Mouse (Mus musculus) MEL (cell line): Measurements from ENCODE around the gene Uaca. TPM values are rescaled to one million over a fixed set of nuclear protein-coding genes. Genes with fewer than 3 reads are reported as not detected.

Source experiments
- DNase-seq: peaks from one replicate; pipeline ENCODE4 v3.0.0; 2011; ENCODE audit warnings: low read depth, low spot score
- H3K27ac ChIP-seq: 2 replicates; pipeline ENCODE4 v1.5.1; 2012; ENCODE audit warnings: low read depth, mild to moderate bottlenecking, control low read depth, low read length, moderate library complexity; ENCODE audit not compliant: control insufficient read depth
- H3K27me3 ChIP-seq, 2 experiments: fragments of 150-350 bp in 1 of 2; sonication (generic) in 1 of 2; 2 replicates each; pipeline ENCODE4 v1.6.1; 2012; ENCODE audit warnings: low read length in 2 of 2, mild to moderate bottlenecking in 2 of 2, improper control_type of control experiment in 1 of 2, moderate library complexity in 1 of 2; ENCODE audit not compliant: insufficient read depth in 2 of 2, control insufficient read depth in 1 of 2
- H3K36me3 ChIP-seq, 2 experiments: 2 replicates each; pipeline ENCODE4 v1.6.1; 2012 to 2014; ENCODE audit warnings: low read length in 2 of 2, improper control_type of control experiment in 1 of 2, inconsistent platforms in 1 of 2, mild to moderate bottlenecking in 1 of 2; ENCODE audit not compliant: insufficient read depth in 2 of 2, control insufficient read depth in 1 of 2
- H3K4me1 ChIP-seq, 2 experiments: fragments of 150-350 bp in 1 of 2; sonication (generic) in 1 of 2; 2 replicates each; pipeline ENCODE4 v1.6.1; 2012; ENCODE audit warnings: low read length in 2 of 2, improper control_type of control experiment in 1 of 2, mild to moderate bottlenecking in 1 of 2; ENCODE audit not compliant: insufficient read depth in 2 of 2, control insufficient read depth in 1 of 2
- H3K4me3 ChIP-seq, 2 experiments: fragments of 150-350 bp in 1 of 2; sonication (generic) in 1 of 2; 2 replicates each; pipeline ENCODE4 v1.5.1; 2012; ENCODE audit warnings: low read depth in 2 of 2, low read length in 2 of 2, mild to moderate bottlenecking in 2 of 2, moderate library complexity in 2 of 2, control low read depth in 1 of 2, improper control_type of control experiment in 1 of 2; ENCODE audit not compliant: control insufficient read depth in 1 of 2, insufficient read depth in 1 of 2
- H3K79me2 ChIP-seq: 2 replicates; pipeline ENCODE4 v1.6.1; 2012; ENCODE audit warnings: mild to moderate bottlenecking, low read length, moderate library complexity; ENCODE audit not compliant: control insufficient read depth, poor library complexity, insufficient read depth
- H3K9ac ChIP-seq: 2 replicates; pipeline ENCODE4 v1.6.1; 2012; ENCODE audit warnings: low read depth, mild to moderate bottlenecking, control low read depth, low read length, moderate library complexity; ENCODE audit not compliant: control insufficient read depth, poor library complexity, severe bottlenecking
- H3K9me3 ChIP-seq: fragments of 150-350 bp; sonication (generic); replicated peaks from 2 replicates; pipeline ENCODE4 v1.6.1; 2012; ENCODE audit warnings: mild to moderate bottlenecking, low read length, improper control_type of control experiment, moderate library complexity; ENCODE audit not compliant: insufficient read depth
- CHD1 ChIP-seq: IDR thresholded peaks from 2 replicates; pipeline ENCODE4 v1.6.1; 2012; ENCODE audit warnings: low read depth, mild to moderate bottlenecking, inconsistent platforms, low read length, improper control_type of control experiment
- CHD2 ChIP-seq: IDR thresholded peaks from 2 replicates; pipeline ENCODE4 v1.6.1; 2011; ENCODE audit warnings: low read length, improper control_type of control experiment
- CTCF ChIP-seq, 3 experiments: IDR thresholded peaks in 2 of 3; conservative IDR thresholded peaks in 1 of 3; 2 replicates each; pipeline ENCODE4 v1.5.1; 2011 to 2012; ENCODE audit warnings: low read length in 3 of 3, low read depth in 2 of 3, mild to moderate bottlenecking in 2 of 3, improper control_type of control experiment in 1 of 3, inconsistent platforms in 1 of 3, mixed read lengths in 1 of 3, moderate library complexity in 1 of 3; ENCODE audit not compliant: control insufficient read depth in 1 of 3, insufficient read depth in 1 of 3, poor library complexity in 1 of 3, severe bottlenecking in 1 of 3
- E2F4 ChIP-seq: IDR thresholded peaks from 2 replicates; pipeline ENCODE4 v1.6.1; 2011; ENCODE audit warnings: low read depth, low read length, improper control_type of control experiment, borderline replicate concordance
- ELF1 ChIP-seq: IDR thresholded peaks from 2 replicates; pipeline ENCODE4 v1.6.1; 2014; ENCODE audit warnings: low read depth, mild to moderate bottlenecking, inconsistent platforms, low read length, improper control_type of control experiment, moderate library complexity
- EP300 ChIP-seq, 2 experiments: IDR thresholded peaks; 2 replicates each; pipeline ENCODE4 v1.6.1; 2011; ENCODE audit warnings: improper control_type of control experiment in 2 of 2, low read length in 2 of 2, low read depth in 1 of 2, mild to moderate bottlenecking in 1 of 2
- ETS1 ChIP-seq: IDR thresholded peaks from 2 replicates; pipeline ENCODE4 v1.6.1; 2012; ENCODE audit warnings: low read depth, mild to moderate bottlenecking, inconsistent platforms, low read length, improper control_type of control experiment, moderate library complexity
- GABPA ChIP-seq: IDR thresholded peaks from 2 replicates; pipeline ENCODE4 v1.6.1; 2012; ENCODE audit warnings: low read depth, mild to moderate bottlenecking, inconsistent platforms, low read length, improper control_type of control experiment, moderate library complexity
- GATA1 ChIP-seq: IDR thresholded peaks from 2 replicates; pipeline ENCODE4 v1.6.1; 2011; ENCODE audit warnings: low read depth, low read length, improper control_type of control experiment
- HCFC1 ChIP-seq: IDR thresholded peaks from 2 replicates; pipeline ENCODE4 v1.6.1; 2012; ENCODE audit warnings: low read depth, mild to moderate bottlenecking, inconsistent platforms, low read length, improper control_type of control experiment, moderate library complexity
- KAT2A ChIP-seq: conservative IDR thresholded peaks from 2 replicates; pipeline ENCODE4 v1.6.1; 2012; ENCODE audit warnings: low read depth, low read length, improper control_type of control experiment, inconsistent platforms
- MAX ChIP-seq: IDR thresholded peaks from 2 replicates; pipeline ENCODE4 v1.6.1; 2011; ENCODE audit warnings: low read length, improper control_type of control experiment
- MEF2A ChIP-seq: IDR thresholded peaks from 2 replicates; pipeline ENCODE4 v1.6.1; 2014; ENCODE audit warnings: low read depth, mild to moderate bottlenecking, inconsistent platforms, low read length, improper control_type of control experiment; ENCODE audit not compliant: poor library complexity, insufficient replicate concordance, severe bottlenecking; ENCODE audit errors: extremely low read depth
- MXI1 ChIP-seq: IDR thresholded peaks from 2 replicates; pipeline ENCODE4 v1.6.1; 2011; ENCODE audit warnings: mild to moderate bottlenecking, low read depth, low read length, improper control_type of control experiment
- RAD21 ChIP-seq: IDR thresholded peaks from 2 replicates; pipeline ENCODE4 v1.6.1; 2011; ENCODE audit warnings: mild to moderate bottlenecking, low read depth, low read length, improper control_type of control experiment
- RCOR1 ChIP-seq: IDR thresholded peaks from 2 replicates; pipeline ENCODE4 v1.6.1; 2012; ENCODE audit warnings: low read depth, mild to moderate bottlenecking, inconsistent platforms, low read length, improper control_type of control experiment
- SIN3A ChIP-seq: IDR thresholded peaks from 2 replicates; pipeline ENCODE4 v1.6.1; 2012; ENCODE audit warnings: low read length, improper control_type of control experiment, inconsistent platforms
- TAL1 ChIP-seq: IDR thresholded peaks from 2 replicates; pipeline ENCODE4 v1.6.1; 2012; ENCODE audit warnings: mild to moderate bottlenecking, inconsistent platforms, low read length, moderate library complexity, mixed read lengths
- TBP ChIP-seq: IDR thresholded peaks from 2 replicates; pipeline ENCODE4 v1.8.0; 2011; ENCODE audit warnings: low read depth, low read length, improper control_type of control experiment
- UBTF ChIP-seq: IDR thresholded peaks from 2 replicates; pipeline ENCODE4 v1.6.1; 2012; ENCODE audit warnings: low read depth, mild to moderate bottlenecking, inconsistent platforms, low read length, improper control_type of control experiment, moderate library complexity, borderline replicate concordance; ENCODE audit not compliant: insufficient read depth
- USF1 ChIP-seq: IDR thresholded peaks from 2 replicates; pipeline ENCODE4 v1.6.1; 2014; ENCODE audit warnings: low read depth, mild to moderate bottlenecking, inconsistent platforms, low read length, improper control_type of control experiment, moderate library complexity
- USF2 ChIP-seq, 2 experiments: IDR thresholded peaks; 2 replicates each; pipeline ENCODE4 v1.6.1; 2011 to 2012; ENCODE audit warnings: improper control_type of control experiment in 2 of 2, low read length in 2 of 2, borderline replicate concordance in 1 of 2, inconsistent platforms in 1 of 2, low read depth in 1 of 2, mild to moderate bottlenecking in 1 of 2; ENCODE audit not compliant: insufficient read depth in 1 of 2
- ZKSCAN1 ChIP-seq: IDR thresholded peaks from 2 replicates; pipeline ENCODE4 v1.6.1; 2012; ENCODE audit warnings: low read depth, mild to moderate bottlenecking, inconsistent platforms, low read length, improper control_type of control experiment, moderate library complexity
- ZNF384 ChIP-seq: IDR thresholded peaks from 2 replicates; pipeline ENCODE4 v1.6.1; 2012; ENCODE audit warnings: low read depth, mild to moderate bottlenecking, inconsistent platforms, low read length, improper control_type of control experiment
- polyA plus RNA-seq, 2 experiments: library from polyadenylated mRNA; stranded (reverse) in 1 of 2; unstranded in 1 of 2; fragments of >175 nt in 1 of 2; fragments of >200 nt in 1 of 2; gene quantifications; 2 replicates each; pipeline versions ENCODE4 v1.2.1 to v1.2.4; 2012; ENCODE audit warnings: low replicate concordance in 2 of 2, low read depth in 1 of 2; ENCODE audit not compliant: insufficient read length in 2 of 2, insufficient read depth in 1 of 2, missing spikeins in 1 of 2
- total RNA-seq: library from RNA; depleted of rRNA; stranded (reverse); fragments of 300-350 nt; gene quantifications from 2 replicates; pipeline ENCODE4 v1.2.3, GENCODE M21; 2012

Gene Uaca
- total and polyA plus RNA-seq, 3 experiments: 10.9 to 11.4 TPM; not detected in 1

GRCm38 (mm10) chr9:60802341-60802740 is 8.0 kb downstream of the Uaca start:
- DNase-seq: no peak
- Histone ChIP-seq H3K79me2 (no peaks in the 10 kb centered on the region), H3K9ac (no peak overlapping the region)

GRCm38 (mm10) chr9:60806021-60806420 is 11.7 kb downstream of the Uaca start:
- TF ChIP-seq GATA1: no peak
- no peak for TF ChIP-seq EP300 (IDR thresholded peaks at IDR 0.05; ENCODE audit: low read depth in 1 of 2, low read length in 2 of 2)
- TF ChIP-seq RAD21: no peak
- no peak for TF ChIP-seq E2F4
- TF ChIP-seq USF1: no peak
- no peak for TF ChIP-seq ZNF384
- TF ChIP-seq CTCF (IDR thresholded peaks at IDR 0.05 in 2 of 3, conservative IDR thresholded peaks at IDR 0.05 in 1 of 3; ENCODE audit: control insufficient read depth in 1 of 3, insufficient read depth in 1 of 3, low read depth in 2 of 3, low read length in 3 of 3, poor library complexity in 1 of 3, severe bottlenecking in 1 of 3): no peak
- TF ChIP-seq CHD1: no peak
- no peak for TF ChIP-seq HCFC1
- no peak for TF ChIP-seq GABPA
- TF ChIP-seq ZKSCAN1: no peak
- TF ChIP-seq ELF1: no peak
- TF ChIP-seq MXI1: no peak
- no peak for TF ChIP-seq SIN3A
- TF ChIP-seq MAX: no peak
- H3K27ac ChIP-seq: no peak overlapping the region
- no peaks in the 10 kb centered on the region for H3K4me1 ChIP-seq
- no peaks in the 10 kb centered on the region for H3K9me3 ChIP-seq
- H3K9ac ChIP-seq: no peak overlapping the region
- no peak for DNase-seq
- H3K27me3 ChIP-seq: no peaks in the 10 kb centered on the region
- no peaks in the 10 kb centered on the region for H3K36me3 ChIP-seq
- H3K4me3 ChIP-seq: no peak overlapping the region
- H3K79me2 ChIP-seq: no peaks in the 10 kb centered on the region

More at GRCm38 (mm10) chr9:60802341-60802740, 8.0 kb downstream of the Uaca start:
- Histone ChIP-seq H3K9me3 (no peaks in the 10 kb centered on the region), H3K27me3 (no peaks in the 10 kb centered on the region)
- no peak for TF ChIP-seq CHD2
- TF ChIP-seq ZKSCAN1: no peak
- no peak for TF ChIP-seq ETS1
- TF ChIP-seq USF2 (IDR thresholded peaks at IDR 0.05; ENCODE audit: borderline replicate concordance in 1 of 2, insufficient read depth in 1 of 2, low read depth in 1 of 2, low read length in 2 of 2): no peak
- no peak for TF ChIP-seq MEF2A
- no peak for TF ChIP-seq UBTF
- TF ChIP-seq RCOR1: no peak
- TF ChIP-seq TAL1: no peak
- TF ChIP-seq GABPA: no peak
- no peak for TF ChIP-seq TBP
- TF ChIP-seq CHD1: no peak
- TF ChIP-seq KAT2A: no peak
- no peak for TF ChIP-seq RAD21
- TF ChIP-seq, all 39 proteins: peak for 0
- Histone ChIP-seq H3K4me3 (no peak overlapping the region), H3K4me1 (no peaks in the 10 kb centered on the region), H3K27ac (no peak overlapping the region), H3K36me3 (no peaks in the 10 kb centered on the region)
